Mouse (Mus musculus) intestine, embryonic 15.5 days (tissue): ENCODE measurements around the gene 1700109H08Rik. TPM values are rescaled to one million over a fixed set of nuclear protein-coding genes. Genes with fewer than 3 reads are reported as not detected.
"Not testable (repeated sequence)": the region's sequence is repeated elsewhere in the genome, so short reads cannot be mapped to it uniquely, and the experiment has no call there.

Source experiments
- ATAC-seq: fragments of 200-750 bp; cut with Nextera tagmentation; 2 replicates; pipeline ENCODE4 v1.8.0; 2017; ENCODE audit warnings: moderate TSS enrichment, moderate library complexity
- H3K27ac ChIP-seq: fragments of 300-500 bp; sonication (generic); 2 replicates; pipeline ENCODE4 v1.5.1; 2015; ENCODE audit warnings: mild to moderate bottlenecking, inconsistent platforms
- H3K27me3 ChIP-seq: fragments of 300-500 bp; sonication (generic); replicated peaks from 2 replicates; pipeline ENCODE4 v1.6.1; 2015; ENCODE audit warnings: inconsistent platforms
- H3K36me3 ChIP-seq: fragments of 300-500 bp; sonication (generic); 2 replicates; pipeline ENCODE4 v1.6.1; 2015; ENCODE audit warnings: inconsistent platforms
- H3K4me1 ChIP-seq: fragments of 300-500 bp; sonication (generic); replicated peaks from 2 replicates; pipeline ENCODE4 v1.6.1; 2015; ENCODE audit warnings: inconsistent platforms
- H3K4me2 ChIP-seq: fragments of 300-500 bp; sonication (generic); replicated peaks from 2 replicates; pipeline ENCODE4 v1.6.1; 2015; ENCODE audit warnings: mild to moderate bottlenecking, inconsistent platforms
- H3K4me3 ChIP-seq: fragments of 300-500 bp; sonication (generic); replicated peaks from 2 replicates; pipeline ENCODE4 v1.5.1; 2015; ENCODE audit warnings: inconsistent platforms
- H3K9ac ChIP-seq: fragments of 300-500 bp; sonication (generic); 2 replicates; pipeline ENCODE4 v1.6.1; 2015; ENCODE audit warnings: inconsistent platforms
- H3K9me3 ChIP-seq: fragments of 300-500 bp; sonication (generic); 2 replicates; pipeline ENCODE4 v1.6.1; 2016; ENCODE audit warnings: inconsistent platforms
- WGBS: fragments of 180-500 bp; shearing (Covaris S2); methylation state at CpG from one replicate; pipeline ENCODE4 v1.1.7; 2015; 5-methylcytosine and 5-hydroxymethylcytosine counted together
- polyA plus RNA-seq: library from polyadenylated mRNA; unstranded; fragments of >200 nt; fragmentation: Nextera tagmentation; extraction: Ambion mirVana; gene quantifications from 2 replicates; pipeline ENCODE4 v1.2.1, GENCODE M21; 2015

1700109H08Rik gene
- polyA plus RNA-seq, 1 experiment from 2014 or later = 1.6 TPM

DNA sequence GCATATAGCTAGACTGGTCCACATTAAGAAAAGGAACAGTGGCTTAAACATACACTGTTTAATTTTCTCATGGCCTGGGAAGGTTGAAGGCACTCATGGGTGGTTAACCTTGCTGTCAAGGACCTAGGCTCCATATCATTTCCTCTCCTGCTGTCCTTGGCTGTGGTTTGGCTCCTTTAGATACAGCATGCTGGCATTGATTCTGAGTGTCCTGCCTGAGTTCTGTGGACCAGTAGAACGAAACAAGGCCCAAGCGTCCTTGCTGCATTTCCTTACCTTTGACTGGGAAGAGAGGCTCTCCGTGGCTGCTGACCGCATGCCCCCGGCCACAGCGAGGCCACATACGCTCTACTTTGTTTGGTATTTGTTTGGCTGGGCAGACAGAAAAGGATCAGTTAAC lies 37.9 kb downstream of the 1700109H08Rik start:
- Histone ChIP-seq H3K9ac (no peak overlapping the region), H3K4me3 (no peak overlapping the region), H3K27me3 (no peaks in the 10 kb centered on the region), H3K4me2 (no peak overlapping the region), H3K9me3 (no peaks in the 10 kb centered on the region), H3K27ac (no peak overlapping the region), H3K36me3 (peaks cover 15% of the 10 kb centered on the region), H3K4me1 (no peaks in the 10 kb centered on the region)
- 95% methylated on average over 7 of the region's 7 CpGs for WGBS
- ATAC-seq = no peak

DNA sequence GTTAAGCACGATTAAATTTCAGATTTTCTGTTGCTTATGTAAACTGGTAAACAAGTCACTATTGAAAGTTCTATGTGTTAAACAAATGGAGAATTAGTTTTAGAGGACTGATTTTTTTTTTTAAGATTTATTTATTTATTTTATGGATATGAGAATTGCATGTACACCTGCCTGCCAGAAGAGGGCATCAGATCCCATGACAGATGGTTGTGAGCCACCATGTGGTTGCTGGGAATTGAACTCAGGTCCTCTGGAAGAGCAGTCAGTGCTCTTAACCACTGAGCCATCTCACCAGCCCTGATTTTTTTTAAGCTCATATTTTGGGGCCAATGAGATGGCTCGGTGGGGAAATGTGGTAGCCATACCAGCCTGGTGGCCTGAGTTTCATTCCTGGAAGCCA lies 40.5 kb downstream of the 1700109H08Rik start:
- WGBS = 93% methylated on average over 2 of the region's 2 CpGs
- not testable (repeated sequence) for H3K4me1 ChIP-seq, H3K36me3 ChIP-seq

DNA sequence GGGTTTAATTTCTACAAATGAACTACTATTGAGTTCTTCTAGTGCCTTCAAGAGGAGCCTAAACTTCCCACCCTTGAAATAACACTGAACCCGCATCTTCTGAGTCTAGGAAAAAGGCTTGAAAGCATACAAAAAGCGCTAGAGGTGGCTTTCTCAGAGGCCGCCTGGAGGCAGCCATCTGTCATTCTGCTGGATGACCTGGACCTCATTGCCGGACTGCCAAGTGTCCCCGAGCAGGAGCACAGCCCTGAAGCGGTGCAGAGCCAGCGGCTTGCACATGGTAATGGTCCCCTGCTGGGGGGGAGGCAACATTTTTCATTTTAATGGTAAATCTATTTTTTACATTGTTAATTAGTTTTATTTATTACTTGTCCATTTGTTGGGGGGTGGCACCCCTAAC lies 49.1 kb downstream of the 1700109H08Rik start:
- Histone ChIP-seq H3K27ac (no peak overlapping the region), H3K27me3 (no peaks in the 10 kb centered on the region), H3K9me3 (no peaks in the 10 kb centered on the region), H3K4me2 (no peak overlapping the region), H3K4me1 (no peaks in the 10 kb centered on the region), H3K4me3 (no peak overlapping the region), H3K36me3 (peaks cover 9% of the 10 kb centered on the region; the same call in 1 of the 2 replicates), H3K9ac (no peak overlapping the region)
- 91% methylated on average over 7 of the region's 7 CpGs for WGBS
- no peak for ATAC-seq

More for the DNA sequence above, 40.5 kb downstream of the 1700109H08Rik start:
- not testable (repeated sequence) for H3K4me3 ChIP-seq, H3K9ac ChIP-seq, H3K27me3 ChIP-seq, H3K27ac ChIP-seq, H3K4me2 ChIP-seq, H3K9me3 ChIP-seq, ATAC-seq

DNA sequence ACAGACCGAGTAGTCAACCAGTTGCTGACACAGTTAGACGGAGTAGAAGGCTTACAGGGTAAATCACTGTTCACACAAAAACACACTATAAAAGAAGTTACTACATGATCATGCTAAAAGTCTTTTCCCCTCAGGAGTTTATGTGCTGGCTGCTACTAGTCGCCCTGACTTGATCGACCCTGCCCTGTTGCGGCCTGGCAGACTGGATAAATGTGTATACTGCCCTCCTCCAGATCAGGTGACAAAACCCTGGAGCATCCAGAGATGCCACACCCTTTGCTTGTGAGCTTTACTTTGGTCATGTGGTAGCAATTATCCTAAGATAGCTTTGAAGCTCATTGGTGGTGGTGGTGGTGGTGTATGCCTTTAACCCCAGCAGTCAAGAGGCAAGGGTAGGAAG lies 58.7 kb downstream of the 1700109H08Rik start:
- no peak overlapping the region for H3K4me3 ChIP-seq
- no peak overlapping the region for H3K4me2 ChIP-seq
- H3K27ac ChIP-seq = no peak overlapping the region
- H3K9me3 ChIP-seq = no peaks in the 10 kb centered on the region
- no peaks in the 10 kb centered on the region for H3K27me3 ChIP-seq
- H3K4me1 ChIP-seq = no peaks in the 10 kb centered on the region
- H3K9ac ChIP-seq = no peak overlapping the region
- H3K36me3 ChIP-seq = 0 out of 2 replicates have a peak, but pooled peaks cover 2% of the 10 kb centered on the region
- WGBS = 91% methylated on average over 5 of the region's 5 CpGs
- ATAC-seq = 0 out of 2 replicates have a peak, but pooled peaks have one; percentile 51

DNA sequence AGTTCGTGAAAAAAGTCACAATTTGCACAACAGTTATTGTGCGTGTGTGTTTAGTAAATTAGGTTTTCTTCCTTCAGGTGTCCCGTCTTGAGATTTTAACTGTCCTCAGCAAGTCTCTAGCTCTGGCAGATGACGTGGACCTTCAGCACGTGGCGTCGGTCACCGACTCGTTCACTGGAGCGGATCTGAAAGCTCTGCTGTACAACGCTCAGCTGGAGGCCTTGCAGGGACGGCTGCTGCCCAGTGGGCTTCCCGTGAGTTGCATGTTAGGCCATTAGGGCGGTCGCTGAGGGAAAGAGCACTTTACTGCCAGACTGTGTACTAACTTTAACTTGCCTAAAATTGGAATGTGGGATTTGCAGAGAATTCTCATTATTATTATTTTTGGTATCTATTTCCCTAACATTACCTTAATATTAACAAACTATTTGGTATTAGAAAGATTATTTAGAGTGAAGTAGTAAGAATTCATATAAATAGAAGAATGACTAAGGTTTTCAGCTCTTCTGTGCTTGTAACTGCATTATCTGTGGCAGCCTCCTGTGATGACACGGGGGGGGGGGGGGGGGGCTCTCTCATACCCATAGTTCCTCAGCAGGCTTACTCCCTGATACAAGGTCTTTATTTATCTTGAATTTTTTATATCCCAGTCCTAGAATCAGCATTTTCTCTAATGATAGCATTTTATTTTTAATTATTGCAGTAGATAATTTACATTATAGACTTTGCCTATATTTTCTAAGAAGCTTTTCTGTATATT lies 60.3 kb downstream of the 1700109H08Rik start:
- ATAC-seq = no peak
- H3K27ac ChIP-seq = no peak overlapping the region
- H3K27me3 ChIP-seq = no peaks in the 10 kb centered on the region
- 83% methylated on average over 16 of the region's 16 CpGs for WGBS
- H3K36me3 ChIP-seq = no peaks in the 10 kb centered on the region
- H3K9me3 ChIP-seq = no peaks in the 10 kb centered on the region
- no peak overlapping the region for H3K9ac ChIP-seq
- no peak overlapping the region for H3K4me2 ChIP-seq
- H3K4me1 ChIP-seq = no peaks in the 10 kb centered on the region
- H3K4me3 ChIP-seq = no peak overlapping the region

DNA sequence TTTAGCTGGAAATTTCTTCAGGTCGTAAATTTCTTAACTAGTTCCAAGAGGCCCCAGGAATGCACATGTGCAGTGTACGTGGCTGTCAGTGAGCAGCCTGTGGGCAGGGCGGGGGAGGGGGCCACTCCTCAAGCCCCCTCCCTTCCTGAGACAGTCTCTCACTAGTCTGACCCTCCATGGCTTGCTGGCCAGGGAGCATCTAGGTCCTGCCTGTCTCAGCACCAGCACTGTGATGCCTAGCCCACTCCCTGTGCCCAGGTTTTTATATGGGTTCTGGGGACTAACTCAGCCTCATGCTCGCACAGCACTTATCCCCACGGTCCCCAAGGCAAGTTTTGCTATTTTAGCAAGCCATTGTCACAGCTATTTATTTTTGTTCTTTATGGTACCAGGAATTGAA lies 60.9 kb downstream of the 1700109H08Rik start:
- no peak overlapping the region for H3K27ac ChIP-seq
- H3K4me1 ChIP-seq = no peaks in the 10 kb centered on the region
- no peaks in the 10 kb centered on the region for H3K36me3 ChIP-seq
- no peak overlapping the region for H3K4me2 ChIP-seq
- ATAC-seq = no peak
- no peaks in the 10 kb centered on the region for H3K27me3 ChIP-seq
- no peak overlapping the region for H3K9ac ChIP-seq
- H3K9me3 ChIP-seq = no peaks in the 10 kb centered on the region
- WGBS = 79% methylated on average over 5 of the region's 5 CpGs
- H3K4me3 ChIP-seq = no peak overlapping the region

DNA sequence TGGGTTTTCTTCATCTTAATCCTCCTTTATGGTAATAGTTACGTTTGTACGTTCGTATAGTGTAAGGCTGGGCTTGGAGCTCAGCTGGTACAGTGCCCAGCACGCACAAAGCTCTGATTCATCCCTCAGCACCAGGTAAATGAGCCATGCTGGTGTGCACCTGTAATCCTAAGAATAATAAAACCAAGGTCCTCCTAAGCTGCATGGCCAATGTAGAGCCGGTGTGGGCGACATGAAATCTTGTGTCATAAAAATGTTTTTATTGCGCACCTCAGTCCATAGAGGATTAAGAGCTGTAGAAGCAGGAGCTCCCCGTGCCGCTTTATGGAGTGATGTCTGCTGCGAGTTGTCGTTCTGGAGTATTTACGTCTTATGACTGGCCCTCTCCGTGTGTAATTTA lies 61.9 kb downstream of the 1700109H08Rik start:
- H3K27me3 ChIP-seq = no peaks in the 10 kb centered on the region
- H3K27ac ChIP-seq = no peak overlapping the region
- H3K36me3 ChIP-seq = no peaks in the 10 kb centered on the region
- no peaks in the 10 kb centered on the region for H3K9me3 ChIP-seq
- no peaks in the 10 kb centered on the region for H3K4me1 ChIP-seq
- ATAC-seq = peak; percentile 65
- H3K9ac ChIP-seq = no peak overlapping the region
- H3K4me2 ChIP-seq = no peak overlapping the region
- 79% methylated on average over 13 of the region's 13 CpGs for WGBS
- H3K4me3 ChIP-seq = no peak overlapping the region

DNA sequence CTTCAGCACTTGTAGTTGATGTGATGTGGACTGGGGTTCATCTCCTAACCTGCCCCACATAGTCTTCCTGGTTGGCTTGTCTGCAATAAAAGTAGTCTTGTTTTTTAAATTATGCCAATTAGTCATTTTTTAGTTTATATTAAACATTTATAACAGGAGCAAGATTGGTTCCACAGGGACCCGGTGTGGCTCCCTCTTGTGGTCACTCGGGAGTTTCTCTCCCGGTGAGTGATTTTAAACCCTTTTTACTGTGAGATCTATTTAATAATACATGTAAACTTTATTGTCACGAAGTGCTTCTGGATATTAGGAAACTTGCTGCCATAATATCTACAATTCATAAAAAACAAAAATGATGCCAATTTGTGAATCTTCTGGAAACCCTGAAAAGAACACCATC lies 62.6 kb downstream of the 1700109H08Rik start:
- H3K4me3 ChIP-seq = no peak overlapping the region
- H3K27me3 ChIP-seq = no peaks in the 10 kb centered on the region
- H3K4me1 ChIP-seq = no peaks in the 10 kb centered on the region
- H3K4me2 ChIP-seq = no peak overlapping the region
- H3K9ac ChIP-seq = no peak overlapping the region
- no peak for ATAC-seq
- no peaks in the 10 kb centered on the region for H3K36me3 ChIP-seq
- H3K27ac ChIP-seq = no peak overlapping the region
- WGBS = 76% methylated on average over 4 of the region's 4 CpGs
- no peaks in the 10 kb centered on the region for H3K9me3 ChIP-seq

Other genes starting within 250 kb of the 1700109H08Rik start
- 30.1 and 32.6 TPM in 2 replicates for gene Cdk6, start 230.1 kb upstream of the 1700109H08Rik start, polyA plus RNA-seq
- gene Fam133b, start 27.7 kb upstream of the 1700109H08Rik start, polyA plus RNA-seq = 20.8 and 23.5 TPM in 2 replicates
- gene Pex1, start 24.5 kb downstream of the 1700109H08Rik start, polyA plus RNA-seq = 15.5 and 20.2 TPM in 2 replicates
- 9.3 and 10.8 TPM in 2 replicates for gene Rbm48, start 25.0 kb downstream of the 1700109H08Rik start, polyA plus RNA-seq
- not detected in 2 replicates for gene Tmbim7, start 79.6 kb downstream of the 1700109H08Rik start, polyA plus RNA-seq
- 57.2 and 60.0 TPM in 2 replicates for gene Gatad1, start 85.6 kb downstream of the 1700109H08Rik start, polyA plus RNA-seq
- gene Ankib1, start 231.4 kb downstream of the 1700109H08Rik start, polyA plus RNA-seq = 8.4 and 9.2 TPM in 2 replicates
- 30.4 and 34.2 TPM in 2 replicates for gene Krit1, start 231.6 kb downstream of the 1700109H08Rik start, polyA plus RNA-seq